Mouse (Mus musculus) lung, postnatal 0 days (tissue): ENCODE measurements around the gene Arl16.

Experiments
- CTCF ChIP-seq: IDR thresholded peaks from 2 replicates; pipeline ENCODE4 v1.5.1; 2016; ENCODE audit warnings: antibody characterized with exemption, mild to moderate bottlenecking
- EP300 ChIP-seq: IDR thresholded peaks from 2 replicates; pipeline ENCODE4 v1.6.1; 2016; ENCODE audit warnings: antibody characterized with exemption, mild to moderate bottlenecking, control low read depth

GRCm38 (mm10) chr11:120492024-120492877 is 24.8 kb upstream of the Arl16 start:
- TF ChIP-seq CTCF (peak; percentile 56), EP300 (no peak)
